Mouse (Mus musculus) retina, embryonic 14.5 days (tissue): ENCODE measurements at regions not wholly inside any gene's neighbourhood (a gene's known extent, or its start where the extent isn't known, plus 50 kb on each side); places are given as distances from the start of the nearest gene placed in this dataset.
A peak's percentile ranks its signal among the peaks of the same experiment; 100 is the strongest.

Source experiments
- DNase-seq: peaks from one replicate; pipeline ENCODE4 v3.0.0-alpha.2; 2015; ENCODE audit warnings: low spot score

- no peak for DNase-seq
Observed at GRCm38 (mm10) chr8:96753497-96753896, 865.1 kb upstream of the Got2 start.

- peak; percentile 7 for DNase-seq
Observed at GRCm38 (mm10) chr8:96748896-96749295, 860.5 kb upstream of the Got2 start.

GRCm38 (mm10) chr8:96738576-96738975, 850.2 kb upstream of the Got2 start:
- DNase-seq = no peak
